Mouse (Mus musculus): ENCODE measurements around the gene Slc4a8.

The Slc4a8 gene

GRCm38 (mm10) chr15:100832784-100833183 lies 71.2 kb downstream of the Slc4a8 start:
- DNase-seq: no peak

- DNase-seq: no peak
These were observed 75.2 kb downstream of the Slc4a8 start for GRCm38 (mm10) chr15:100836729-100837128.

- DNase-seq: peak; percentile 70
These were observed 77.2 kb downstream of the Slc4a8 start for GRCm38 (mm10) chr15:100838607-100839207.

- DNase-seq: no peak
These were observed 82.8 kb downstream of the Slc4a8 start for GRCm38 (mm10) chr15:100844336-100844735.

GRCm38 (mm10) chr15:100845049-100845879 lies 83.7 kb downstream of the Slc4a8 start:
- DNase-seq: peak; percentile 79

- no peak for DNase-seq
These were observed 85.6 kb downstream of the Slc4a8 start for GRCm38 (mm10) chr15:100847193-100847592.

GRCm38 (mm10) chr15:100857586-100857985 lies 96.0 kb downstream of the Slc4a8 start:
- no peak for DNase-seq

- DNase-seq: no peak
These were observed 99.3 kb downstream of the Slc4a8 start for GRCm38 (mm10) chr15:100860856-100861255.

GRCm38 (mm10) chr15:100865556-100865955 lies 104.0 kb downstream of the Slc4a8 start:
- no peak for DNase-seq

GRCm38 (mm10) chr15:100869558-100869957 lies 108.0 kb downstream of the Slc4a8 start, which contains the start of gene Scn8a:
Scn8a (plus strand) TSS chr15:100869858.
- DNase-seq: no peak

GRCm38 (mm10) chr15:100870001-100870774 lies 108.6 kb downstream of the Slc4a8 start:
- peak; percentile 67 for DNase-seq

GRCm38 (mm10) chr15:100870775-100871106 lies 109.2 kb downstream of the Slc4a8 start:
- peak; percentile 54 for DNase-seq

GRCm38 (mm10) chr15:100871107-100872011 lies 109.8 kb downstream of the Slc4a8 start:
- DNase-seq: no peak

- peak; percentile 88 for DNase-seq
These were observed 111.6 kb downstream of the Slc4a8 start for GRCm38 (mm10) chr15:100873155-100873554.
